Mouse (Mus musculus) liver, embryonic 11.5 days (tissue): ENCODE data around the gene Reep1. TPM values are rescaled to one million over a fixed set of nuclear protein-coding genes. Genes with fewer than 3 reads are reported as not detected.
"Not testable (repeated sequence)": the region's sequence is repeated elsewhere in the genome, so short reads cannot be mapped to it uniquely, and the experiment has no call there.

ENCODE experiments used
- ATAC-seq: fragments of 200-750 bp; cut with Nextera tagmentation; replicated peaks from 2 replicates; pipeline ENCODE4 v1.8.0; 2017; ENCODE audit warnings: moderate number of reproducible peaks, mild to moderate bottlenecking, moderate TSS enrichment, moderate library complexity; ENCODE audit not compliant: low FRiP score
- DNase-seq: peaks from one replicate; pipeline ENCODE4 v3.0.0-alpha.2; 2017; ENCODE audit warnings: low spot score
- H3K27ac ChIP-seq: fragments of 300-500 bp; sonication (generic); 2 replicates; pipeline ENCODE4 v1.5.1; 2014; ENCODE audit warnings: mild to moderate bottlenecking, low read depth, low read length, control low read depth
- H3K27me3 ChIP-seq: fragments of 300-500 bp; sonication (generic); replicated peaks from 2 replicates; pipeline ENCODE4 v1.6.1; 2014; ENCODE audit warnings: low read length, mixed read lengths; ENCODE audit not compliant: control insufficient read depth, insufficient read depth
- H3K36me3 ChIP-seq: fragments of 300-500 bp; sonication (generic); 2 replicates; pipeline ENCODE4 v1.6.1; 2014; ENCODE audit warnings: mild to moderate bottlenecking, low read length, moderate library complexity, mixed read lengths; ENCODE audit not compliant: control insufficient read depth, insufficient read depth
- H3K4me1 ChIP-seq: fragments of 300-500 bp; sonication (generic); replicated peaks from 2 replicates; pipeline ENCODE4 v1.6.1; 2014; ENCODE audit warnings: low read length, mixed read lengths; ENCODE audit not compliant: control insufficient read depth, insufficient read depth
- H3K4me2 ChIP-seq: fragments of 300-500 bp; sonication (generic); 2 replicates; pipeline ENCODE4 v1.6.1; 2014; ENCODE audit warnings: mild to moderate bottlenecking, control low read depth, moderate library complexity
- H3K4me3 ChIP-seq: fragments of 300-500 bp; sonication (generic); 2 replicates; pipeline ENCODE4 v1.5.1; 2014; ENCODE audit warnings: low read depth, low read length, control low read depth
- H3K9ac ChIP-seq: fragments of 300-500 bp; sonication (generic); 2 replicates; pipeline ENCODE4 v1.6.1; 2014; ENCODE audit warnings: low read depth, low read length, control low read depth
- H3K9me3 ChIP-seq: fragments of 300-500 bp; sonication (generic); 2 replicates; pipeline ENCODE4 v1.6.1; 2016; ENCODE audit warnings: low read length, inconsistent platforms, mixed read lengths; ENCODE audit not compliant: control insufficient read depth
- WGBS: fragments of 180-500 bp; shearing (Covaris S2); extraction: QIAGEN DNeasy Blood & Tissue Kit; methylation state at CpG from one replicate; pipeline ENCODE4 v1.1.7; 2014; 5-methylcytosine and 5-hydroxymethylcytosine counted together
- polyA plus RNA-seq: library from polyadenylated mRNA; unstranded; fragments of >200 nt; fragmentation: Nextera tagmentation; extraction: Ambion mirVana; gene quantifications from 2 replicates; pipeline ENCODE4 v1.2.1, GENCODE M21; 2014

Reep1 gene
- polyA plus RNA-seq, 1 experiment from 2014 or later, result 11.1 TPM

- H3K9ac ChIP-seq, result no peak within 1 kb of the TSS
- H3K27ac ChIP-seq, result no peak within 1 kb of the TSS
- H3K4me2 ChIP-seq, result no peak within 1 kb of the TSS
- no peaks in the 10 kb centered on the region for H3K27me3 ChIP-seq
- H3K4me1 ChIP-seq, result peaks cover 10% of the 10 kb centered on the region
- H3K36me3 ChIP-seq, result no peaks in the 10 kb centered on the region
- no peak for DNase-seq
- 38% methylated on average over 1 of the region's 1 CpGs for WGBS
- ATAC-seq, result no peak
- no peak within 1 kb of the TSS for H3K4me3 ChIP-seq
- H3K9me3 ChIP-seq, result no peaks in the 10 kb centered on the region
These were observed 119.5 kb downstream of the Reep1 start, which contains the start of gene Mrpl35 for GRCm38 (mm10) chr6:71826869-71827268. Mrpl35 (minus strand) TSS chr6:71826969.

DNA sequence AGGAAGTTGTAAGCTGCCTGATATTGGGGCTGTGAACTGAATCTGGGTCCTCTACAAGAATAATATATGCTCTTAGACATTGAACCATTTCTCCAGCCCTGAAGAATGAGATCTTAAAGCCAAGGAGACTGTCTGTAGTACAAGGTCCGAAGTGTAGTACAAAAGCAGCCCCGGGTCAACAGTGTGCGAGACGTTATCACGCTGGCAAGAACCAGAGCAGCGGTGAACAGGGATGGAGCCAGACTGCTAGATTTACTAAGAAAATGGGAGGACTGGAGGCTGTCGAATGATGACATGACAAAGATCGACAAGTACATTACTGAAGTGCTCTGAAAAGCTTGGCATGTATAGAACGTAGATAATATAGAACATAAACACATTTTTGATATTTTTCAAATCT is 122.4 kb downstream of the Reep1 start:
- H3K9ac ChIP-seq, result no peak overlapping the region
- ATAC-seq (no peak), DNase-seq (no peak)
- H3K4me3 ChIP-seq, result peak overlapping the region; percentile 99; the same call in 1 of the 2 replicates
- H3K36me3 ChIP-seq, result peaks cover 2% of the 10 kb centered on the region; the same call in 1 of the 2 replicates
- WGBS, result 84% methylated on average over 9 of the region's 9 CpGs
- peak overlapping the region; percentile 66 for H3K4me2 ChIP-seq
- H3K27me3 ChIP-seq, result no peaks in the 10 kb centered on the region
- peaks cover 12% of the 10 kb centered on the region; the same call in 1 of the 2 replicates for H3K4me1 ChIP-seq
- H3K27ac ChIP-seq, result no peak overlapping the region
- no peaks in the 10 kb centered on the region for H3K9me3 ChIP-seq

DNA sequence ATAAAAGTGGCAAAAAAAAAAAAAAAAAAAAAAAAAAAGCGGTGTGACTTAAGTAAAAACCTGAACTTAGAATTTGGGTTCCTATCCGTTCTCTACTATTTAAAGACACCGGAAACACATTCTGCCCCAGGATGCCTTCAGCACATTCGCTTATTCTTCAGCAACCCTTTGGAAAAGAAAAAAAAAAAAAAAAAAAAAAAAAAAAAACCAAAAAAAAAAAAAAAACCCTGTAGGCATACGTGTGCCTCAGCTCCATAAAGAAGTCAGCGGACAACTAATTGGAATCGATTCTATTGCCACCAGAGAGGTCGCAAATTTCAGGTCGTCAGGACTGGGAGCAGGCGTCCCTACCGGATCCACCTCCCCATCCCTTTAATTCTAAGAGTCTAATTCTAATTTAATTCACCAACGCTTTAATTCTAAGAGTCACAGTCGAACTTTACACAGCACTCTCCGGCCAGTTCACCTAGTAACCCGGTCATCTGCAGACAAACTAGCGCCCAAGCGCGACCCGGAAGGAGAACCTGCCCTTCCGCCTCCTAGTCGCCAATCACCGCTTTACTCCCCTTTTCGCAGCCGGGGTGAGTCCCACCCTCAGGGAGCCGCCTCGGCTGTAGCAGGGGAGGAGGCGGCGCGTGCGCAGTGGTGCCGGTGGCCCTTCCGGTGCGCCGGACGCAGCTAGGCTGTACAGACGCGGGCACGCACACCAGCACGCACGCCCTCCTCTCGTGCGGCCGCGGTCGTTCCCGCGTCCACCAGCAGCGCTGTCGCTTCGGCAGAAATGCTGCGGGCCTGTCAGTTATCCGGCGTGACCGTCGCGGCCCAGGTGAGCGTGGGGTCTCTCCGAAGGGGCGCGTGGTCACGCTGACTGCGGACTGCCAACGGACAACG is 123.6 kb downstream of the Reep1 start, which contains the start of gene Immt:
TSS of gene Immt (plus strand) at position 642 of the 891 bp plus-strand sequence.
- H3K9ac ChIP-seq, result peak within 1 kb of the TSS; percentile 99
- peaks cover 12% of the 10 kb centered on the region; the same call in 1 of the 2 replicates for H3K4me1 ChIP-seq
- DNase-seq (peak; percentile 93), ATAC-seq (peak; percentile 98)
- peak within 1 kb of the TSS; percentile 66 for H3K4me2 ChIP-seq
- H3K36me3 ChIP-seq, result peaks cover 5% of the 10 kb centered on the region; the same call in 1 of the 2 replicates
- no peaks in the 10 kb centered on the region for H3K9me3 ChIP-seq
- under 1% methylated on average over 64 of the region's 64 CpGs for WGBS
- peak within 1 kb of the TSS; percentile 98 for H3K27ac ChIP-seq
- H3K4me3 ChIP-seq, result peak within 1 kb of the TSS; percentile 99
- no peaks in the 10 kb centered on the region for H3K27me3 ChIP-seq

GRCm38 (mm10) chr6:71831581-71831960 is 124.2 kb downstream of the Reep1 start:
- H3K27ac ChIP-seq, result peak overlapping the region; percentile 98
- H3K9ac ChIP-seq, result peak overlapping the region; percentile 99
- ATAC-seq (peak; percentile 98), DNase-seq (peak; percentile 88)
- peaks cover 7% of the 10 kb centered on the region; the same call in 1 of the 2 replicates for H3K36me3 ChIP-seq
- peak overlapping the region; percentile 99 for H3K4me3 ChIP-seq
- no peaks in the 10 kb centered on the region for H3K9me3 ChIP-seq
- under 1% methylated on average over 21 of the region's 21 CpGs for WGBS
- H3K4me2 ChIP-seq, result peak overlapping the region; percentile 66
- no peaks in the 10 kb centered on the region for H3K27me3 ChIP-seq
- peaks cover 18% of the 10 kb centered on the region for H3K4me1 ChIP-seq

DNA sequence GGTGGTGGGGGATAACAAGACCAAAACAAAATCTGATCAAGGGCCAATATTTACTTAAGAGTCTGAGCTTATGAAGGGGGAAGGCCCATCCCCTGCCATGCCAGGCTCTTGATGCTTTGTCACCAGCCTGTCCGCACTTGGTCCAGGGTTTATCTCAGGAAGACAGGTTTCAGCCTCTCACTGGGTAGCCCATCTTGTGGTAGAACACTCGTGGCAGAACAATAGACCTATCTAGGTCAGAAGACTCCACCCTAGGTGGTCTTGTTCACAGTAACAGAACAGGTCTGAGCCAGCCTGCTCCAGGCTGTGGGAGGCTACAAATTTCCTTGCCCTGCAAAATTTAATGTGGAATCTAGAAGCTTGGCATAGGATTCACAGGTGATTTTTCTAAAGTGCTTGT is 129.4 kb downstream of the Reep1 start:
- H3K4me1 ChIP-seq, result peaks cover 17% of the 10 kb centered on the region
- peak; percentile 58 for ATAC-seq
- DNase-seq, result no peak
- 39% methylated on average over 2 of the region's 2 CpGs for WGBS
- no peaks in the 10 kb centered on the region for H3K27me3 ChIP-seq
- H3K4me2 ChIP-seq, result no peak overlapping the region
- no peaks in the 10 kb centered on the region for H3K9me3 ChIP-seq
- H3K9ac ChIP-seq, result no peak overlapping the region
- H3K36me3 ChIP-seq, result peaks cover 9% of the 10 kb centered on the region; the same call in 1 of the 2 replicates
- H3K4me3 ChIP-seq, result no peak overlapping the region
- no peak overlapping the region for H3K27ac ChIP-seq

- no peak for DNase-seq
- H3K4me2 ChIP-seq, result no peak overlapping the region
These were observed 132.5 kb downstream of the Reep1 start for GRCm38 (mm10) chr6:71839815-71840214.

GRCm38 (mm10) chr6:71840597-71841290 is 133.4 kb downstream of the Reep1 start:
- peak; percentile 57; the same call in 1 of the 2 replicates for ATAC-seq
- Histone ChIP-seq H3K9me3 (no peaks in the 10 kb centered on the region), H3K36me3 (peaks cover 5% of the 10 kb centered on the region; the same call in 1 of the 2 replicates), H3K27me3 (no peaks in the 10 kb centered on the region), H3K27ac (no peak overlapping the region), H3K4me1 (peaks cover 9% of the 10 kb centered on the region), H3K9ac (no peak overlapping the region), H3K4me3 (no peak overlapping the region), H3K4me2 (peak overlapping the region; percentile 19; the same call in 1 of the 2 replicates)
- no peak for DNase-seq
- 86% methylated on average over 1 of the region's 1 CpGs for WGBS

More at GRCm38 (mm10) chr6:71839815-71840214, 132.5 kb downstream of the Reep1 start:
- Histone ChIP-seq H3K27me3 (no peaks in the 10 kb centered on the region), H3K27ac (no peak overlapping the region), H3K9me3 (no peaks in the 10 kb centered on the region), H3K4me3 (no peak overlapping the region), H3K4me1 (peaks cover 9% of the 10 kb centered on the region), H3K36me3 (peaks cover 6% of the 10 kb centered on the region; the same call in 1 of the 2 replicates), H3K9ac (no peak overlapping the region)
- no peak for ATAC-seq

- not testable (repeated sequence) for H3K27me3 ChIP-seq, H3K27ac ChIP-seq, H3K9me3 ChIP-seq, DNase-seq, H3K4me3 ChIP-seq, H3K4me2 ChIP-seq, ATAC-seq, H3K9ac ChIP-seq, H3K4me1 ChIP-seq
- 88% methylated on average over 6 of the region's 6 CpGs for WGBS
- H3K36me3 ChIP-seq, result peaks cover 18% of the 10 kb centered on the region; the same call in 1 of the 2 replicates
These were observed 139.5 kb downstream of the Reep1 start for GRCm38 (mm10) chr6:71846906-71847305.
